Mouse (Mus musculus) hindbrain, embryonic 11.5 days (tissue): ENCODE measurements at regions not wholly inside any gene's neighbourhood (a gene's known extent, or its start where the extent isn't known, plus 50 kb on each side); places are given as distances from the start of the nearest gene placed in this dataset.

ENCODE experiments used
- ATAC-seq: fragments of 200-750 bp; cut with Nextera tagmentation; 2 replicates; pipeline ENCODE4 v1.8.0; 2017; ENCODE audit warnings: mild to moderate bottlenecking, moderate TSS enrichment, moderate library complexity; ENCODE audit not compliant: low FRiP score
- DNase-seq: peaks from one replicate; pipeline ENCODE4 v3.0.0-alpha.2; 2015; ENCODE audit warnings: low spot score
- H3K27ac ChIP-seq: fragments of 300-500 bp; sonication (generic); 2 replicates; pipeline ENCODE4 v1.5.1; 2014; ENCODE audit warnings: mild to moderate bottlenecking, low read depth, low read length
- H3K27me3 ChIP-seq: fragments of 300-500 bp; sonication (generic); 2 replicates; pipeline ENCODE4 v1.6.1; 2014; ENCODE audit warnings: mild to moderate bottlenecking, low read length, moderate library complexity, mixed read lengths; ENCODE audit not compliant: control insufficient read depth, insufficient read depth
- H3K36me3 ChIP-seq: fragments of 300-500 bp; sonication (generic); 2 replicates; pipeline ENCODE4 v1.6.1; 2014; ENCODE audit warnings: mild to moderate bottlenecking, low read length, moderate library complexity, mixed read lengths; ENCODE audit not compliant: control insufficient read depth, insufficient read depth
- H3K4me1 ChIP-seq: fragments of 300-500 bp; sonication (generic); replicated peaks from 2 replicates; pipeline ENCODE4 v1.6.1; 2014; ENCODE audit warnings: low read length, mixed read lengths; ENCODE audit not compliant: control insufficient read depth, insufficient read depth
- H3K4me2 ChIP-seq: fragments of 300-500 bp; sonication (generic); replicated peaks from 2 replicates; pipeline ENCODE4 v1.6.1; 2014; ENCODE audit warnings: mild to moderate bottlenecking, low read depth, low read length
- H3K4me3 ChIP-seq: fragments of 300-500 bp; sonication (generic); 2 replicates; pipeline ENCODE4 v1.5.1; 2014; ENCODE audit warnings: low read depth, low read length
- H3K9ac ChIP-seq: fragments of 300-500 bp; sonication (generic); 2 replicates; pipeline ENCODE4 v1.6.1; 2014; ENCODE audit warnings: low read depth, low read length
- H3K9me3 ChIP-seq: fragments of 300-500 bp; sonication (generic); 2 replicates; pipeline ENCODE4 v1.6.1; 2016; ENCODE audit warnings: low read length; ENCODE audit not compliant: control insufficient read depth
- WGBS: fragments of 180-500 bp; shearing (Covaris S2); extraction: QIAGEN DNeasy Blood & Tissue Kit; methylation state at CpG from one replicate; pipeline ENCODE4 v1.1.7; 2014; 5-methylcytosine and 5-hydroxymethylcytosine counted together

- H3K4me3 ChIP-seq: no peak overlapping the region
- 84% methylated on average over 10 of the region's 10 CpGs for WGBS
- no peaks in the 10 kb centered on the region for H3K4me1 ChIP-seq
- no peaks in the 10 kb centered on the region for H3K36me3 ChIP-seq
- ATAC-seq (no peak), DNase-seq (no peak)
- no peaks in the 10 kb centered on the region for H3K27me3 ChIP-seq
- no peak overlapping the region for H3K27ac ChIP-seq
- H3K9me3 ChIP-seq: no peaks in the 10 kb centered on the region
- H3K4me2 ChIP-seq: no peak overlapping the region
- H3K9ac ChIP-seq: no peak overlapping the region
These were observed 104.6 kb downstream of the Ube2e3 start for GRCm38 (mm10) chr2:78972288-78973117.

- WGBS: 94% methylated on average over 3 of the region's 3 CpGs
- Histone ChIP-seq H3K27ac (no peak overlapping the region), H3K9me3 (no peaks in the 10 kb centered on the region), H3K9ac (no peak overlapping the region), H3K4me2 (no peak overlapping the region), H3K27me3 (no peaks in the 10 kb centered on the region), H3K4me1 (no peaks in the 10 kb centered on the region), H3K36me3 (no peaks in the 10 kb centered on the region), H3K4me3 (no peak overlapping the region)
- DNase-seq: no peak
- no peak for ATAC-seq
These were observed 105.9 kb downstream of the Ube2e3 start for GRCm38 (mm10) chr2:78973811-78974210.

- Histone ChIP-seq H3K4me2 (no peak overlapping the region), H3K4me3 (no peak overlapping the region), H3K27me3 (no peaks in the 10 kb centered on the region), H3K4me1 (no peaks in the 10 kb centered on the region), H3K27ac (no peak overlapping the region), H3K9me3 (no peaks in the 10 kb centered on the region), H3K9ac (no peak overlapping the region), H3K36me3 (no peaks in the 10 kb centered on the region)
- DNase-seq (no peak), ATAC-seq (no peak)
- 75% methylated on average over 2 of the region's 2 CpGs for WGBS
These were observed 106.9 kb downstream of the Ube2e3 start for GRCm38 (mm10) chr2:78974683-78975392.

DNA sequence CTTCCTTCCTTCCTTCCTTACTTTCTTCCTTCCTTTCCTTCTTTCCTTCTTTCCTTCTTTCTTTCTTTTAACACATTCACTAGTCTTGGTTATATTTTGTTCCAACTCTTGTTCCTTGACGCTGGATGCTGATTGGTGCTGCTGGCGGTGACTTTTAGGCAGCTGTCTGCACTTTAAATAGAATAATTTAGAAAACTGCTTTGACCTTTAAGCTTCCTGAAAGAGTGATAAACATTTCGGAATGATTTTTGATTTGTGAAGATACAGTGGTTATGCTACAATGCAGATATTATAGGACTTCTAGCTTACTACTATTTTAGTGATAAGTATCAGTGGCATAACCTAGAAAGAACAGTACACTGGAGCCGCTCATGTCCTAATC, 107.5 kb downstream of the Ube2e3 start:
- no peak for DNase-seq
- no peak for ATAC-seq
- 89% methylated on average over 4 of the region's 4 CpGs for WGBS
- Histone ChIP-seq H3K4me2 (no peak overlapping the region), H3K9me3 (no peaks in the 10 kb centered on the region), H3K27ac (no peak overlapping the region), H3K4me1 (no peaks in the 10 kb centered on the region), H3K36me3 (no peaks in the 10 kb centered on the region), H3K9ac (no peak overlapping the region), H3K4me3 (no peak overlapping the region), H3K27me3 (no peaks in the 10 kb centered on the region)

- Histone ChIP-seq H3K27ac (no peak overlapping the region), H3K4me3 (no peak overlapping the region), H3K9ac (no peak overlapping the region), H3K27me3 (no peaks in the 10 kb centered on the region), H3K36me3 (no peaks in the 10 kb centered on the region), H3K9me3 (no peaks in the 10 kb centered on the region), H3K4me1 (no peaks in the 10 kb centered on the region), H3K4me2 (no peak overlapping the region)
- WGBS: 94% methylated on average over 4 of the region's 4 CpGs
- ATAC-seq (no peak), DNase-seq (no peak)
These were observed 108.2 kb downstream of the Ube2e3 start for GRCm38 (mm10) chr2:78976084-78976483.

DNA sequence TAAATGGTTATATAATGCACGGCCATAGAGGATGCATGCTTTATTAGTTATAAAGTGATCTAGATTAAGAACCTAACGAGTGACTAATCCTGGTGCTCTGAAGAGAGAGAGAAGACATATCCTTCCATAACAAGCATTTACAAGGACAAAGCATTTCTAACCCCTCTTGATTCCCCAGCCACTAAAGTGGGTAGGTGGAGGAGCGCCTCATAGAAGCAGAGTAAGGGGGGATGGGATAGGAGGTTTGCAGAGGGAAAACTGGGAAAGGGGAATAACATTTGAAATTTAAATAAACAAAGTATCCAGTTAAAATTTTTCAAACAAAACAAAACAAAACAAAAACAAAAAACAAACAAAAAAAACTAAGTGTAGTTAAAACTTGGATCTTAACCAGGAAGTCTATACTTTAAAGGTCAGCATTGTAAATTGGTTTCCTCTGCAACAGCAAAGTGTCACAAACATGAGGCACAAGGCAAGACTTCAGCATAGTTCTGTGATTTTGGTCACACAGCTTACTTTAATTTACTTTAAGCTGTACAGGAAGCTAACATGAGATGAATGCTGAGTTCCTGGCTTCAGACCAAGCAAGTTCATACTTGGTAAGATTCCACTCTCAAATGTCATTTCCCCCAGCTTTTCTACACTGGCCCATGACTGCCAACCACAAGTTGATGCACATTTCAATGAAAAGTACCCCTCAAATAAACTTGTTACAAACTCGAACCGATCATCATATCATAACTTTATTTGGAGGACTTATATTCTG, 109.9 kb downstream of the Ube2e3 start:
- Histone ChIP-seq H3K36me3 (no peaks in the 10 kb centered on the region), H3K9ac (no peak overlapping the region), H3K4me3 (no peak overlapping the region), H3K4me1 (no peaks in the 10 kb centered on the region), H3K27me3 (no peaks in the 10 kb centered on the region), H3K4me2 (no peak overlapping the region), H3K9me3 (no peaks in the 10 kb centered on the region), H3K27ac (no peak overlapping the region)
- no peak for DNase-seq
- 89% methylated on average over 5 of the region's 5 CpGs for WGBS
- ATAC-seq: no peak

DNA sequence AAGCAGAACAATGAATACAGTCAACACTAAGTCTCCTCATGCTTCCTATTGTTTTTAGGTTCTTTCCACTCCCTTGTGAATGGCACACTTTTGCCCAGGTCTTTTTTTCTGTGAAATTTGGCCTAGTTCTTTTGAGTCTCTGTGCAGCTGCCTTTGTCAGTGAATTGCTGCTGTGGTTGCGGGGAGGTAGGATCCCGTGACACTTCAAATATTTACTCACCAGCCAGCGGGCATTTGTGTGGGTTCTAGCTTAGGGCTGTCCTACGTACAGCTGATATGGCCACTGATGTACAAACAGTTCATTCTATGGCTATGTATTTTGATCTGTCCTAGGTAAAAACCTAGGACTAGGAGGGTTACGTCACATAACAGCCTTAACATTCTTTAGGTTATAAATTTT, 112.1 kb downstream of the Ube2e3 start:
- no peak overlapping the region for H3K27ac ChIP-seq
- no peak for DNase-seq
- H3K4me2 ChIP-seq: no peak overlapping the region
- H3K36me3 ChIP-seq: no peaks in the 10 kb centered on the region
- H3K27me3 ChIP-seq: no peaks in the 10 kb centered on the region
- 79% methylated on average over 5 of the region's 5 CpGs for WGBS
- no peaks in the 10 kb centered on the region for H3K4me1 ChIP-seq
- no peaks in the 10 kb centered on the region for H3K9me3 ChIP-seq
- H3K9ac ChIP-seq: no peak overlapping the region
- no peak overlapping the region for H3K4me3 ChIP-seq
- no peak for ATAC-seq

GRCm38 (mm10) chr2:78980661-78981229, 112.8 kb downstream of the Ube2e3 start:
- H3K9me3 ChIP-seq: no peaks in the 10 kb centered on the region
- no peaks in the 10 kb centered on the region for H3K4me1 ChIP-seq
- H3K9ac ChIP-seq: no peak overlapping the region
- WGBS: 100% methylated on average over 1 of the region's 1 CpGs
- H3K27me3 ChIP-seq: no peaks in the 10 kb centered on the region
- ATAC-seq (no peak), DNase-seq (no peak)
- H3K27ac ChIP-seq: no peak overlapping the region
- H3K4me3 ChIP-seq: no peak overlapping the region
- H3K36me3 ChIP-seq: no peaks in the 10 kb centered on the region
- no peak overlapping the region for H3K4me2 ChIP-seq
